Mouse (Mus musculus) neural tube, embryonic 10.5 days (tissue): ENCODE measurements around the gene Cbx8.
A peak's percentile ranks its signal among the peaks of the same experiment; 100 is the strongest.

Experiments
- DNase-seq: peaks from one replicate; pipeline ENCODE4 v3.0.0-alpha.2; 2017; ENCODE audit warnings: low spot score; ENCODE audit errors: extremely low spot score

The Cbx8 gene

GRCm38 (mm10) chr11:119051426-119051825 is 10.7 kb upstream of the Cbx8 start:
- DNase-seq: no peak

- no peak for DNase-seq
Measured at GRCm38 (mm10) chr11:119050361-119050760, 9.6 kb upstream of the Cbx8 start.

GRCm38 (mm10) chr11:119048133-119048510 is 7.4 kb upstream of the Cbx8 start:
- DNase-seq: no peak

GRCm38 (mm10) chr11:119047261-119048132 is 6.7 kb upstream of the Cbx8 start:
- DNase-seq: peak; percentile 67

- peak; percentile 72 for DNase-seq
Measured at GRCm38 (mm10) chr11:119046601-119047245, 6.0 kb upstream of the Cbx8 start.

- peak; percentile 63 for DNase-seq
Measured at GRCm38 (mm10) chr11:119044551-119045337, 4.0 kb upstream of the Cbx8 start.

- DNase-seq: peak; percentile 62
Measured at GRCm38 (mm10) chr11:119043761-119044550, 3.2 kb upstream of the Cbx8 start.

GRCm38 (mm10) chr11:119043273-119043540 is 2.4 kb upstream of the Cbx8 start:
- DNase-seq: no peak

GRCm38 (mm10) chr11:119042466-119043272 is 1.9 kb upstream of the Cbx8 start:
- peak; percentile 66 for DNase-seq

- DNase-seq: no peak
Measured at GRCm38 (mm10) chr11:119041750-119042465, 1.1 kb upstream of the Cbx8 start.

GRCm38 (mm10) chr11:119041325-119041716 is 552 bp upstream of the Cbx8 start:
- peak; percentile 82 for DNase-seq

GRCm38 (mm10) chr11:119039732-119040512 is 847 bp downstream of the Cbx8 start:
- DNase-seq: no peak

GRCm38 (mm10) chr11:119038744-119039484 is 1.9 kb downstream of the Cbx8 start:
- no peak for DNase-seq

GRCm38 (mm10) chr11:119037780-119038401 is 2.9 kb downstream of the Cbx8 start:
- peak; percentile 37 for DNase-seq

GRCm38 (mm10) chr11:119036934-119037779 is 3.6 kb downstream of the Cbx8 start:
- peak; percentile 72 for DNase-seq

GRCm38 (mm10) chr11:119036447-119036846 is 4.3 kb downstream of the Cbx8 start:
- peak; percentile 39 for DNase-seq

GRCm38 (mm10) chr11:119035686-119036165 is 5.0 kb downstream of the Cbx8 start:
- DNase-seq: peak; percentile 62
